Mouse (Mus musculus): ENCODE measurements around the gene Syt1.

- no peak for TF ChIP-seq MAFK (IDR thresholded peaks at IDR 0.05; ENCODE audit: insufficient read depth, low read depth, low read length)
- no peak for TF ChIP-seq ZC3H11A (IDR thresholded peaks at IDR 0.05; ENCODE audit: borderline replicate concordance, low read depth, low read length)
- no peak for TF ChIP-seq HCFC1 (IDR thresholded peaks at IDR 0.05; ENCODE audit: borderline replicate concordance, insufficient read depth, low read length)
Observed at GRCm38 (mm10) chr10:108490231-108490630, 520.6 kb downstream of the Syt1 start.
